Comparison of ENCODE assay signal across 8 mouse cellular contexts in the genomic region with DNA sequence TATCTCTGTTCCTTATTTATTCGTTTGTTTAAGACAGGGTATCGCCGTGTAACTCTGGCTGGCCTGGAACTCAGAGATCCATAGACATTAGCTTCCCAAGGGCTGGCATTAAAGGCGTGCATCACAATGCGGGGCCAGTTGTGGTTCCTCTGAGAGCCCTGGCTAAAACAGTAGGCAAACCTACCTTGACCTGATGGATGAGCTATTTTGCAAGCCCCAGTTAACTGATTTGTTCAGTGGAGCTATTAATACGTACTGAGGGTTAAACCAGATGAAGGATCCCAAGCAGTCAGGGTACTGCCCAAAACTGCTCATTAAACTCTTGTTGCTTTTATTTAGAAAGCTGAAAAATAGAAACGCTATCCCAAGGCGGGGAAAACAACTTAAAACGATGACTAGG. TPM values are rescaled to one million over a fixed set of nuclear protein-coding genes. Genes with fewer than 3 reads are reported as not detected.
DNase-seq lines count a peak whose midpoint lies in the region; ATAC-seq and TF ChIP-seq lines count a peak whose summit lies in the region.

No protein-coding gene starts in this region.

- intact Hi-C loops in gastrocnemius, postnatal 14 days (cut with DNase I; ENCODE audit: low total_unique reads): no loop called here

- TF ChIP-seq POLR2A in spleen, adult 2 months (IDR thresholded peaks at IDR 0.05; ENCODE audit: low read depth, low read length): no peak

- H3K9ac ChIP-seq in limb, embryonic 13.5 days: peak overlapping the region; percentile 93
- peak overlapping the region; percentile 96 for H3K9ac ChIP-seq in stomach, postnatal 0 days (ENCODE audit: low read length)

- H3K9me3 ChIP-seq in limb, embryonic 13.5 days: no peaks in the 10 kb centered on the region
- no peaks in the 10 kb centered on the region for H3K9me3 ChIP-seq in stomach, postnatal 0 days (ENCODE audit: control insufficient read depth, low read length)

- no peaks in the 10 kb centered on the region for H3K36me3 ChIP-seq in spleen, adult 2 months (ENCODE audit: control insufficient read depth, insufficient read depth, low read length)
- H3K36me3 ChIP-seq in limb, embryonic 13.5 days: peaks cover 13% of the 10 kb centered on the region
- H3K36me3 ChIP-seq in stomach, postnatal 0 days (ENCODE audit: control insufficient read depth, insufficient read depth, low read length): no peaks in the 10 kb centered on the region

- peak overlapping the region; percentile 90 for H3K27ac ChIP-seq in spleen, adult 2 months (ENCODE audit: insufficient read depth, low read length)
- peak overlapping the region; percentile 74 for H3K27ac ChIP-seq in limb, embryonic 13.5 days
- H3K27ac ChIP-seq in stomach, postnatal 0 days (replicated peaks): peak overlapping the region; percentile 93

- TF ChIP-seq EP300 in stomach, postnatal 0 days (optimal IDR thresholded peaks at IDR 0.05): no peak

- H3K4me2 ChIP-seq in limb, embryonic 13.5 days (replicated peaks): peak overlapping the region; percentile 64
- peak overlapping the region; percentile 77 for H3K4me2 ChIP-seq in stomach, postnatal 0 days (replicated peaks; ENCODE audit: low read depth)

- peaks cover 7% of the 10 kb centered on the region for H3K4me1 ChIP-seq in spleen, adult 2 months (ENCODE audit: control insufficient read depth, insufficient read depth, insufficient read length)
- H3K4me1 ChIP-seq in limb, embryonic 13.5 days: peaks cover 21% of the 10 kb centered on the region
- H3K4me1 ChIP-seq in stomach, postnatal 0 days (replicated peaks; ENCODE audit: control insufficient read depth, insufficient read depth): no peaks in the 10 kb centered on the region; the same call in 1 of the 2 replicates

- peak overlapping the region; percentile 90 for H3K4me3 ChIP-seq in spleen, adult 2 months (ENCODE audit: extremely low read depth, insufficient read depth, insufficient read length)
- H3K4me3 ChIP-seq in limb, embryonic 13.5 days: peak overlapping the region; percentile 78
- peak overlapping the region; percentile 91 for H3K4me3 ChIP-seq in stomach, postnatal 0 days (ENCODE audit: low read depth, low read length)

- DNase-seq in cerebellum, adult 11-12 months: peak; percentile 21
- no peak for DNase-seq in cerebellum, postnatal 4 days (ENCODE audit: low spot score in 2 of 2)
- no peak for DNase-seq in spleen, adult 2 months (ENCODE audit: low read depth in 1 of 2, low spot score in 2 of 2)
- DNase-seq in spleen, postnatal 36 days (ENCODE audit: low spot score in 2 of 2): no peak
- peak; percentile 17 for DNase-seq in stomach, postnatal 0 days (ENCODE audit: low spot score)
- DNase-seq in gastrocnemius, postnatal 14 days: no peak
- DNase-seq in right cerebral cortex, adult 18-20 months: no peak

- WGBS in spleen, adult 2 months: 50% methylated on average over 9 of the region's 9 CpGs
- WGBS in limb, embryonic 13.5 days: 34% methylated on average over 9 of the region's 9 CpGs
- 29% methylated on average over 9 of the region's 9 CpGs for WGBS in stomach, postnatal 0 days

- ATAC-seq in limb, embryonic 13.5 days (ENCODE audit: low FRiP score, low read depth): 0 out of 2 replicates have a peak, but pooled peaks have one; percentile 16
- 0 out of 2 replicates have a peak, but pooled peaks have one; percentile 3 for ATAC-seq in stomach, postnatal 0 days (ENCODE audit: low FRiP score, low TSS enrichment)

- H3K27me3 ChIP-seq in spleen, adult 2 months (ENCODE audit: control insufficient read depth, insufficient read depth, low read length): no peaks in the 10 kb centered on the region
- no peaks in the 10 kb centered on the region for H3K27me3 ChIP-seq in limb, embryonic 13.5 days
- H3K27me3 ChIP-seq in stomach, postnatal 0 days (ENCODE audit: control insufficient read depth, insufficient read depth, low read length): no peaks in the 10 kb centered on the region

- TF ChIP-seq CTCF in spleen, adult 2 months (IDR thresholded peaks at IDR 0.05; ENCODE audit: extremely low read depth, insufficient read depth, insufficient read length, insufficient replicate concordance): no peak
- no peak for TF ChIP-seq CTCF in stomach, postnatal 0 days (IDR thresholded peaks at IDR 0.05; ENCODE audit: low read depth)

RNA-seq across cellular contexts. Expression of gene Sar1a, which starts 0.6 kb away (rescaled TPM):
- 29.7 and 42.7 TPM in 2 replicates for polyA plus RNA-seq in spleen, adult 2 months (2012; rRNA removed)
- polyA plus RNA-seq in limb, embryonic 13.5 days (2015; fragmentation: Nextera tagmentation; extraction: Ambion mirVana): 291 and 292 TPM in 2 replicates
- 135 and 146 TPM in 2 replicates for polyA plus RNA-seq in stomach, postnatal 0 days (2015; fragmentation: Nextera tagmentation; extraction: Ambion mirVana)
- 100 to 1,000 TPM; 100 to 114 TPM for total RNA-seq in gastrocnemius, postnatal 14 days (2021)

RNA-seq across cellular contexts. Expression of gene Tysnd1, which starts 15.8 kb away (rescaled TPM):
- 43.2 and 67.7 TPM in 2 replicates for polyA plus RNA-seq in spleen, adult 2 months (2012; rRNA removed)
- polyA plus RNA-seq in limb, embryonic 13.5 days (2015; fragmentation: Nextera tagmentation; extraction: Ambion mirVana): 29.1 and 30.9 TPM in 2 replicates
- polyA plus RNA-seq in stomach, postnatal 0 days (2015; fragmentation: Nextera tagmentation; extraction: Ambion mirVana): 18.5 and 20.9 TPM in 2 replicates
- 10 to 100 TPM; 11.8 to 14.3 TPM for total RNA-seq in gastrocnemius, postnatal 14 days (2021)

RNA-seq across cellular contexts. Expression of gene Ppa1, which starts 31.2 kb away (rescaled TPM):
- polyA plus RNA-seq in spleen, adult 2 months (2012; rRNA removed): 8.2 and 9.5 TPM in 2 replicates
- 208 and 209 TPM in 2 replicates for polyA plus RNA-seq in limb, embryonic 13.5 days (2015; fragmentation: Nextera tagmentation; extraction: Ambion mirVana)
- polyA plus RNA-seq in stomach, postnatal 0 days (2015; fragmentation: Nextera tagmentation; extraction: Ambion mirVana): 117 and 124 TPM in 2 replicates
- 10 to 100 TPM; 36.6 to 39.8 TPM for total RNA-seq in gastrocnemius, postnatal 14 days (2021)

RNA-seq across cellular contexts. Expression of gene Aifm2, which starts 35.5 kb away (rescaled TPM):
- polyA plus RNA-seq in spleen, adult 2 months (2012; rRNA removed): 3.6 and 4.2 TPM in 2 replicates
- 15.1 and 15.9 TPM in 2 replicates for polyA plus RNA-seq in limb, embryonic 13.5 days (2015; fragmentation: Nextera tagmentation; extraction: Ambion mirVana)
- polyA plus RNA-seq in stomach, postnatal 0 days (2015; fragmentation: Nextera tagmentation; extraction: Ambion mirVana): 9.2 and 9.4 TPM in 2 replicates
- 10 to 100 TPM; 11.5 to 12.9 TPM for total RNA-seq in gastrocnemius, postnatal 14 days (2021)

Comparison
In these comparisons a context has a peak if more than half of its experiments do, and no peak if none do; other contexts are left out.
1. DNase-seq: peak in cerebellum, adult 11-12 months (single experiment) and stomach, postnatal 0 days (single experiment); none in cerebellum, postnatal 4 days (0 of 2), spleen, adult 2 months (0 of 2), spleen, postnatal 36 days (0 of 2), gastrocnemius, postnatal 14 days (single experiment) and right cerebral cortex, adult 18-20 months (single experiment).
2. RNA of gene Ppa1, which starts 31.2 kb away (polyA plus RNA-seq): 208 to 209 TPM in limb, embryonic 13.5 days and 117 to 124 TPM in stomach, postnatal 0 days; 8.2 to 9.5 TPM in spleen, adult 2 months; every median in the first group is over 10 times any median in the second.
3. Peak in every context shown above with its lines, with median percentiles within 50 percentile points of each other: H3K27ac ChIP-seq and H3K4me3 ChIP-seq.